Mouse (Mus musculus) cerebellum, adult 11 months (tissue): ENCODE data around the gene Jph3.

ENCODE experiments used
- DNase-seq: peaks from one replicate; pipeline ENCODE4 v3.0.0; 2022

The Jph3 gene

DNA sequence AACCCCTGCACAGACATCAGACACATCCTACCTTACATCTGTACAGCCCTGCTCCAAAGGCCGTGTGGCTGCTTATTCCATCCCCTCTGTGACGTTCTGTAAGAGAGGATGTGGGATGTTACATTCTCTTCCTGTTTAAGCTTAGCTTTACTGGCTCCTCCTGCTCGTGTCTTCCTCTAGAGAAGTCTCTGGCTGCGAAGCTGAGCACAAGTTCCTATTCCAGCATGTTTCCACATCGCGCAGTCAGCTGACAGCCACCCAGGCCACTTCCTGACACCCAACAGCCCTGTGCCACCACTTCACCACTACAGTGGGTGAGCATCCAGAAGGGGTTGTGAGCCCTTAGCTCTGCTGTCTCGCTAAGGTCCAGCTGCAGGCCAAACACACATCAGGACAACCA, 62.7 kb downstream of the Jph3 start:
- no peak for DNase-seq

DNA sequence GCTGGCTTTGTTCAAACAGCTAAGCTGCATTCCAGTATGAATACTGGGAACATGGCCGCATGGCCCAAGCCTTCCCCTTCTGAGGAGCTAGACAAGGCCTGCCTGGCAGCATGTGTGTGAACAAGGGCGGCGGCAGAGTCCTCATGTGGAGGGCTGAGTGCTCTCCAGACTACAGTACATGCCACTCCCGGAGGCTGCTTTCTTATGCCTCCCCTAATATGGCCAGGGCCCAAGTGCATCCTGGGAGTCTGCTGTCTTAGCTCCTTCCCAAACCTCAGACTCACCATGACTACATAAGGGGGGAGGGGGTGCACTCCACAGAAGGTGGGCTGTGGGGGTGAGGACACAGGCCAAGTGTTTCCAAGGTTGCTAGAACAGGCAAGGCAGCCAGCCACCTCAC, 63.2 kb downstream of the Jph3 start:
- DNase-seq, result no peak

DNA sequence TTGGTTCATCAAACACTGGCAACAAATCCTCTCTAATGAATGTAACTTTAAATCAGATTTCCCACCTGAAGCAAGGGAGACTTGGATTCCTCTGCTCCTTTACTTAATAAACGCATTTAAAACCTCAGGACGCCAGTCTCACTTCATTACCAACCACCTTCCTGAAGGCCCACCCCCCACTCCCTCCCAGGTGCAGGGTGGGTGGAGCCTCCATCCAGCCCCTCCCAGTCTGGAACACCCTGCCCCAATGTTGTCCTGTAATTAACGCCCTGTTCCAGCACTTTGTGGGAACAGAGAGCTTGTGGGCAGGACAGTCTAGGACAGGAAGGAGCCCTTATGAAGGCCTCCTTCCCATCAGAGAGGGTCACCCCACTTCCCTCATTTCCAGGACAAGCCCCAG, 64.7 kb downstream of the Jph3 start:
- DNase-seq, result no peak

DNA sequence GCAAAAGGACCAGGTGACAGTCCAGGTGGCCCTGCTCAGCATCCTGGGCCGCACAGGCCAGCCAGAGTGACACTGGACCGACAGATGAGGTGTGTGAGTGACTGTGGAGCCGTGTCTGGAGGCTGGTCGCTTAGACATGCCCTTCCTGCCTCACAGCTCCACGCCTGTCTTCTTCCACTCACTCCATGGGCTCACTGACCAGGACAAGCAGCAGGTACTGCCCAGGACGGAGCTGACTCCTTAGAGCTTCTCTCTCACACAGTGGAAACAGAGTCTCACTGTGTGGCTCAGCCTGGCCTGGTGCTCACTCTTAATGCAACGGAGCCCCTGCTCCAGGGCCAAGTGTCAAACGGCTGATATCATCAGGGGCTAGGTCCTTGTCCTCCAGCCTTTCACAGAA, 66.0 kb downstream of the Jph3 start:
- no peak for DNase-seq

DNA sequence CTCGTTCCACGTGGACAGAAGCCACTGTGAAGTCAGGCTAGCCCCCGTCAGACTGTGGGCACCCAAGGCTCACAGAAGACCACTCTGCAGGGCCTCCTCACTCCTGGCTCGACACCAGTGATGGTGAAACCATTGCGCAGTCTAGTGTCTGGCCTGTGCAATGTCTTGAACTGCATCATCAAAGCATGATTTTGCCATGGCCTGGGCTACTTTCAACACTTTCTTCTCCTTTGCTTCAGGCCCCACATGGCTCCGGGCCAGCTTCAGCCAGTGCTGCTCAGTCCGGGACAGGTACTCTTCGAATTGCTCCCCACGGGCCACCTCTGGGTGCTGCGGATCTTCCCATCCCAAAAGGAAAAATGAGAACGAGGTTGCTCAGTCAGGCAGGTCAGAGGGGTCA, 67.0 kb downstream of the Jph3 start:
- no peak for DNase-seq

DNA sequence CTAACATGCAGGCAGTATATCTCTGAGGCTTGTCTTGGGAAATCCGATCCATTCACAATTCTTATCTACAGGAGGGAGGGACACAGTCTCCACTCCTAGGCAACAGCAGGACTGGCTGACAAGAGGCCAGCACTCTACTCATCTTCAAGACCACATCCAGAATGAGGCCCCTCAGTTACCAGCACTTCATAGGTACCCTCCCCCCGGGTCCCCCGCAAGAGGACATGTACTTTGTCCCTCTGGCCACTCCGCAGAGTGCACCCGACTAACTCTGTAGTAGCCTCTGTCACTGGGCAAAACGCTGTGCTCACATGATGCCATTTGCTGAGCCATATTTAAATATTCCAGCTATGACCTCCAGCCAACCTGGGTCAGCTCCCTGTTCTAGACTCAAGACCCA, 69.0 kb downstream of the Jph3 start:
- DNase-seq, result no peak

DNA sequence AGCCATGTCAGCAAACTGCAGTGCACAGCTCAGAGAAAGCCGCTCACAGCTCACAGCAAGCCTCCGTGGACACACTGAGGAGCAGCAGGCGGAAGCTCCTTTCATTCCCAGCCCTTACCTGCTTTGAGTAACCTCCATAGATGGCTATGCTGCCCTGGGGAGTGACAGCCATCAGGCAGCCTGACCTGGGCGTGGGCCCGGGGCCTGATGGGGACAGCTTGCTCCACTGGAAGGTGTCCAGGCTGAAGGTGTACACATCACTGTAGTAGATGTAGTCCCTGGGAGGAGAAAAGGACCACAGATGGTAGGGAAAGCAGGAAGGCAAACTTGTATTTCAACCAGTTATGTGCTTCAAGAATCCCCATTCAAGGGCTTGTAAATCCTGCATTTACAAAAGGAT, 75.4 kb downstream of the Jph3 start:
- no peak for DNase-seq

DNA sequence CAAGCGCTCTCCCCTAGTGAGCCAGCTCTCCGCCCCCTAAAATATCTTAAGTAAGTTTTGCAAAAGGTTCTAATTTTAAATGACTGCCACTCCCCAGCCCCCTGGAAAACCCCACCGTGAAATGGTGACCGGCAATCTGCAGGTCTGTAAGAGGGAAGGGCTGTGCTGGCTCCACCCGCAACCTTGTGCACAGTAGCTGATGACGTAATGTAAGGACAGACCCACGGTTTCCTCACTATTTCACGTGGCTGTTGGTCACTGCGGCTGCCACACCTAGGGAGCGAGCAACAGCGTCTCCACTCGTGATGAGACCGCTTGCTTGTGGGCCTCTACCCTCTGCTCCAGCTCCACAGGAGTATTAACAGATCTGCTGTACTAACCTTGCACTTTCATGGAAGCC, 76.7 kb downstream of the Jph3 start:
- DNase-seq, result no peak

DNA sequence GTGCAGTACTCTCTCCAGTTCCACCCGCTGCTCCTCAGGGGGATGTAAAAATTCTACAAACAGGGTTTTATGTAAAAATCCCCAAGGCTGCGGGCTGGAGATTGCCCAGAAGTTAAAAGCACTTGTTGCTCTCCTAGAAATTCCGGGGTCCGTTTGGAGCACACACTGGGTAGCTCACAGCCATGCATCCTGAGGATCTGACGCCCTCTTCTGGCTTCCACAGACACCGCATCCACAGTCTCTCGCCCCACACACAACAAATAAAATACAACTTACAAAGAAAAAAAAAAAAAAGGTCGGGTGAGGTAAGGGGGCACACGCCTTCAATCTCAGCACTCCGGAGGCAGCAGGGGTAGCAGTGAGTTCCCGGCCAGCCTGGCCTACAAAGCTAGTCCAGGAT, 78.6 kb downstream of the Jph3 start:
- DNase-seq, result no peak

DNA sequence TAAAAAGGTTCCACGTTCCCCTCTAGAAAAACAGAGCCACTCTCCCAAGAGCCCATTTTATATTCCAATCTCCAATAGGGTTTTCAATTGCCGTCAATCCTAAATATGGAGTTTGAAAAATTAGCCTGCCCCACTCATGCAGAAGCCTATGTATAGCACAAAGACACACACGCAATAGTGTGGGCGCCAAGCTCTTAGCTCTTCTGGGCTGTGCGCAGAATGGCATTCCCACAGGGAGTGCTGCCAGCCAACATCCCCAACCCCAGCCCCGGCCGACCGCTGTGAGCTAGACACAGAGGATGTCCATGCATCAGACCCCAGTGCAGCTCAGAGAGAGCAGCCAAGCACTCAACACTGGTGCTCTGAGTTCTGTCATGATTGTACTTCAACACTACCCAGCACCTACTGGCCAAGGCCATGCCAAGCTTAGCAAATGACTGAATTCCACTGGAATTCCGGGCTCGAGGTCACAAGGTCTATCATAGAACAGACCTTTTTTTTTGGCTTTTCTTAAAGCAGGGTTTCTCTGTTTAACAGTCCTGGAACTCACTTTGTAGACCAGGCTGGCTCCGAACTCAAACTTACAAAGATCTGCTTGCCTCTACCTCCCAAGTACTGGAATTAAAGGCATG, 80.2 kb downstream of the Jph3 start:
- no peak for DNase-seq

DNA sequence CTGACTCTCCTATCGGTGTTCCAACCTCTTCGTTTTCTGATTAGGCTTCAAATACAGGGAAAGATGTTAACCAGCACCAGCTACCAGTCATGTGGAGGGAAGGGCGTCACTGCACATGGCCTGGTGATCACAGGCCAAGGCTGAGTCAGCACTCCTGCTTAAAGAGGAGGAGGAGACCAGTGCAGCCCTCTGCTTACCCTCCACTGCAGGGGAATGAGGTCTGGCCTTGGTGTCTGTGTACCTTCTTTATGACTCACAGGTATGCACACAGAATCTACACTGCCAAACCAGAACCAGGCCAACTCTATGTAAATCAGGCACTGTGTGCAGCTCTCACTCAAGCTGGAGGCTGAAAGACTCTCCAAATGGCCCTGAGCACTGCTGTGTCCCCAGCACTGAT, 82.1 kb downstream of the Jph3 start:
- no peak for DNase-seq

DNA sequence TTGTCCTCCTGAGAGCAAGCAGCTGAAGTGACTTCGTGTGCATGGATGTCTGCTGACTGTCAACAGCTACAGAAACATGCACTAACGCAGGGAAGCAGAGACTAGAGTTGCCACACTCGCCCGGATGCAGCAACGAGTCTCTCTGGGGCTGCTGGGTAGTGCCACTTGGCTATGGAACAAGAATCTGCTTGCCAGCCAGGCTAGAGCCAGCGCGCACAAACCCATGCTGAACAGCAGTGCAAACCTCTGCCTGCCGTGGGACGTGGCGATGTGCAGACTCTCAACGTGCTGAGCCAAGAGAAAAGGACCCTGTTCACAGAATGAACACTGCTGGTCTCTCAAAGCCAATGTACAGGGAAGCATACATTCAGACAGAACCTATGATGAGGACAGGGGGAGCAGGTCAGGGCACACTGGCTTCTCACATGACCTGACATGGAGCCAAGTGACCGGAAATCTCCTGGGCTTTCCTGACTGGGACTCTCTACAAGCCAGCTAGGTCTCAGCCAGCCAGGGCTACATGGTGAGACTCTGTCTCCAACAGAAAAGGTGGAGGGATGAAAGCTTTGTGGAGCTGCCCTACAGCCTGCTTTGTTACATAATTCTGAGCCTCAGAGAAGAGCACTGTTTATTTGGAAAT, 82.6 kb downstream of the Jph3 start:
- DNase-seq, result no peak

DNA sequence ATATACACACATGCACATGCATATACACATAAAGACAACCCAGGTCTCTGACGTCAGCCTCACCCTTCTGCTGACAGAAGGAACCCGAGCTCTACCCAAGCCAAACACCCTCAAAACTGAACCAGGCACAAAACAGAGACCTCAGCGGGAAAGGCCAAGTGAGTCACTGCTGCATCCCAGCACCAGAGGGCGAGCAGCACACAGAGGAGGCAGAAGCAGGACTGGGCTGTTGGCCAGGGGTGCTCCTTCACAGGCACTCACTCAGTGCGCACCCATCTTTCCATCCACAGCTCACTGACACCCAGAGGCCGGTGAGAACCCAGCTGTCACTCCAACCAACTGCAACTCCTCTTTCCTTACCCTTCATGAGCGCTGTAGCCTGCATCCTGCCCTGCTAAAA, 88.8 kb downstream of the Jph3 start:
- no peak for DNase-seq

DNA sequence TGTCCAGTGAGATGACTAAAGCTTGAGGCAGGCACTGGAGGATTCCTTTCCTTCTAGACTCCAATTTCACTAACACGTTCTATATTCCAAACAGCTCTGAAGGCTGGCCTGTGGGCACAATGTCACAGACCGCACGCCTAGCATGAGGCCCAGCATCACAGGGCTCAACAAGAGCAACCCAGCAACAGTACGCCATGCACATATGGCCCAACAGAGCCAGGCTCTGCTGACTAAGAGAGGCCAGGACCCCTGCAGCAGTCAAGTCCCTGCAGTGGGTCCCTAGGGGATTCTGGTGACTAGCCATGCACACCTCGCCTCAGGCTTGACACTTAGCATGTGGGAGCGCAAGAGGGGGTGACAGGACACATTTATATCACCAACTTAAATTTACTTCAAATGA, 91.4 kb downstream of the Jph3 start:
- no peak for DNase-seq

DNA sequence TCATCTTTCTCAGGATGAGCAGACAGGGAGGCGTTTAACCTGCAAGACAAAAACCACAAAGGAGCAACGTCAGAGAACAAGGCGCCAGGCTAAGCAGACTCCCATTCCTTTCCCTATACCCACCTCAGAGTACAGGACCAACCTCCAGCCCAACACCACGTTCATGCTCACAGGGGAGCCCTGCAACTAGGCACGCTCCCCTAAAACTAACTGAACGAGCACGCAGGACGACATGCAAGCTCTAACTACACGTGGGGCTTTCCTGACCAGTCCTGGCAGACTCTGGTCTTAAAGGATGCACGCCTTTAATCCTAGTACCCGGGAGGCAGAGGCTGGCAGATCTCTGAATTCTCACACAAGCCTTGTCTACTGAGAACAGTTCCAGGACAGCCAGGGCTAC, 91.9 kb downstream of the Jph3 start:
- DNase-seq, result no peak

DNA sequence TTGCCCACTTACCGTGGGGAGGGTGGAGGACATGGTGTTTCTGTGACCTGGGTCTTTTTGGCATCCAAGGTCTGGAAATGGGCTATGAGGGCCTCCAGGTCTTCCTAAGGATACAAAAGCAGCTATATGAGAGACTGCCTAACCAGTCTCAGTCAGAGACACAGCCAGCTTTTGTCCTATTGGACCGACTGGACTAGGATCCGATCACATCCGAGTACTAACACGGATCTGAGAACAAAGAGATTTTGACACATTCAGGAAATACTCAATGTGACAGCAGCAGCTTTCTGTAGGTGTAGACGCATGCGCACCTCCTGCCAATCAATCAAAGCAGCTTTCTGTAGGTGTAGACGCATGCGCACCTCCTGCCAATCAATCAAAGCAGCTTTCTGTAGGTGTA, 92.3 kb downstream of the Jph3 start:
- DNase-seq, result no peak

DNA sequence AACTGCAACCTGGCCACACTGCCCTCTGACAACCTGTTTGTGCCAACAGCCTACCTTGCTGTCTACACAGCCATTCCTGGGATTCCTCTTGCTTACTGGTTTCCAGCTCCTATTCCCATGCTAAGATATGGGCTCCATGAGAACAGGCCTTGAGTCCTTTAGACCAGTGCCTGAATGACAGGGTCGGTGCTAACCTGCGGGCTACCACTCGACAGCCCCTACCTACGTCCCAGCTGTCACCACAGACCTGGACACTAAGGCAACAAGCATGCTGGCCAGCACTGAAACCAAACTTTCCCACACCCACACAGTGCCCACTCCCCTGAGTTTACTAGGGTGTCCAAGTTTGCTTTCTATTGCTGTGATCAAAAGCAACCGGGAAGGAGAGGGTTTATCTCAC, 98.3 kb downstream of the Jph3 start:
- no peak for DNase-seq

DNA sequence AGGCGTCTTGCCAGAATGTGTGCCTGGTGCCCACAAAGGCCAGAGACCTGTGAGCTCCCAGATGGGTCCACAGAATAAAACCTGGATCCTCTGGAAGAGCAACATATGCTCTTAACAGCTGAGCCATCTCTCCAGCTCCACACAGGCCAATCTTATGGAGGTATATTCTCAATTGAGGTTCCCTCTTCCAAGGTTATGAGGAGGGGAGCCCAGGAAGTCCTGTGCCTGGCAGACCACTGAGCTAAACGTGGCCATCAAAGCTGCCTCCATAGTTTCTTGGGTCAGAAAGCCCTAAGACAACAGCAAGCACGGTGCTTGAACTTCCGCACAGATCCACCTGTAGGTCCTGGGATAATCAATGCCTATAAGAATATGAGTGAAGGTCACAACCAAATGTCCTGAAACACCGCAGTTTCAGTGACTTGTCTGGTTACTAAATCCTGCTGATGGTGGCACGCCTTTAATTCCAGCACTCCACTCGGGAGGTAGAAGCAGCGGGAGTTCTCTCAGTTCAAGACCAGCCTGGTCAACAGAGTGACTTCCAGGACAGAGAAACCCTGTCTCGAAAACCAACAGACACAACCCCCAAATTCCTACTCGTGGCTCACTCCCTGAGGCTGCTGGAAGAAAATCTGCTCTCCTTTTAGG, 99.1 kb downstream of the Jph3 start:
- DNase-seq, result no peak

DNA sequence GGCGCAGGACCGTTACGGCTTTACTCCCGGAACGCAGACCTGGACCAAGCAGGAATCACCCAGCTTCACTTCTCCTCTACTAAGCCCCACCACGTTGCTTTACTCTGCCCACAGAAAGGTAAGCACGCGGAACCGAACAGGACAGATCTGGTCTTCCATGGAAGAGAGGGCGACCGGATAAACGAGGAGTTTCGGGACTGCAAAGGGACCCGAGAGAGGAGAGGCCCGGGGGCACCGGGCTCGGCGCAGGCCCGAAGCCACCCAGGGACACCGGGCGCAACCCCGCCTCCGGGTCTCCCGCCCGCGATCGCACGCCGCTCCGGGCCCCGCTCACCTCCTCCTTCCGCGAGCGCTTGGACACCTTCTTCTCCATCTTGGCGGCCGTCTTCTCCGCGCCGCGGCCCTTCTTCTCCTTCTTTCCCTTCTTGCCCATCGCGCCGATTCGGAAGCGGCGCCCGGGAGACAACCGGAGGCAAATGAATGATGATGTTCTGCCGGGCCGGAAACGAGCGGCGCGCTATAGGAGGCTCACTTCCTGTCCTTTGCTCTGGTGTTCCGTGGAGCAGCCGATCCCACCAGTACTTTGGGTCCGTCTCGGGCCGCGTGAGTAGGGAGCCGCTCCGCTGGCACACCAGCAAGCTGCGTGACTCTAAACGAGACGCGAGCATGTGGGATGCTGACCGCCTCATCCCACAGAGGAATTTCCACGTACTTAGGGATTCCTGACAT, 99.8 kb downstream of the Jph3 start, which contains the start of gene Klhdc4:
Gene Klhdc4, minus strand, starts transcription at position 522 of the 729 bp plus-strand sequence.
- peak; percentile 86 for DNase-seq

DNA sequence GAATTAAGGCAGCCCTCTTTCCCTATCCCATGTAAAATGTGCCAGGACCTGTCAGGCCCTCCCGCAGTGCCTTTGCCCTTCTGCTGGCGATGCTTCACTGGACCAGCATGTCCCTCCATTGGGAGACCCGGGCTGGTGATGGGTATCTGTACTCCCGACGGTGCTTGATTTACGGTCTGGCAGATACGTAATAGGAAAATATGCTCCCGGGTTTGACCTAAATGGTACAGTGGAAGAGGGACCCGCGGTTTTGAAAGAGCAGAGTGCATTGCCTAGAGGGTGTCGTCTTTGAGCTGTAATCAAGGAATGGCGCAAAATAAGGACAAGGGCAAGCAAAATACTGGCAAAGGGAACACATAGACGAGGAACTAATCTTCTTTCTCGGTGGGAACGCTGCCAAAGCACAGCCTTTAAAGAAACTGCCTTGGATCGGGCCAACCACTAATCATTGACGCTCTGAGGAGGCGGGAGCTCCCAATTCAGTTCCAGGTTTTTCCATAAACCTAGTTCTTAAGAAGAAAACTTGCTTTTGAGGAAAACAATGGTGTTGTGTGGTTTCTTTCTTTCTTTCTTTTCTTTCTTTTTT, 100.4 kb downstream of the Jph3 start:
- DNase-seq, result no peak

DNA sequence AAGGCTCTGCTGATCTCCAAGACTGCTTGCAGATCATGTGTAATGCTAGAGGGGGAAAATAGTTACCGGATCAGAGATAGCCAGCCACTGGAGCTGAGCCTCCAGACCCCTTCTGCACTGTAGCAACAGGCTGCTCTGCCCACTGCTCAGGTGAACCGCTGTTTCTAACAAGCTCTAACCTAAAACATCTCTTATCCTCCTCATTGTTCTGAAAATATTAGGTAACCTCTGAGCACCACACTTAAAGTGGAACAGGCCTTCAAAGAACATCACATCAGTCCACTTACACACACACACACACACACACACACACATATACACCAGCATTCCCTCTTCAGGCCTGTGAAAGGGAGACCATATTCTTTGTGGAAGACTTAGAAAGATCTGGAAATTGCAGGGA, 102.6 kb downstream of the Jph3 start:
- DNase-seq, result no peak

DNA sequence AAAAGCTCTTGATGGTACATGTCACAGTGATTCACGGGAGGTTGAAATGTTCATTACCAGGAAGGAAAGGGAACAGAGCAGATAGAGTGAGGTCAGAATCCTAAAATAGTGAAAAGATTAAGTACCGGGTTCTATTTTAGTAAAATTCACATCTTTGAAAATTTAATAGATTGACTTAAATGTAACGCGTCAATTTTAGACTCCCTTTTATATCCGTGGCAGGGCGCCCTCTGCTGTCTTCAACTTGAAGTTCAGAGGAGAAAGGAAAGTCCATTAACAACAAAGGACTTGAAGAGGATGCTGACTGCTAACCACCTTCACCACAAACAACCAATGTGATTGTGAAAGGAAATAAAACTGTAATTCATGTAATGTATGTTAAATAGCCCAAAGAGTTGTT, 103.1 kb downstream of the Jph3 start:
- DNase-seq, result peak; percentile 73

DNA sequence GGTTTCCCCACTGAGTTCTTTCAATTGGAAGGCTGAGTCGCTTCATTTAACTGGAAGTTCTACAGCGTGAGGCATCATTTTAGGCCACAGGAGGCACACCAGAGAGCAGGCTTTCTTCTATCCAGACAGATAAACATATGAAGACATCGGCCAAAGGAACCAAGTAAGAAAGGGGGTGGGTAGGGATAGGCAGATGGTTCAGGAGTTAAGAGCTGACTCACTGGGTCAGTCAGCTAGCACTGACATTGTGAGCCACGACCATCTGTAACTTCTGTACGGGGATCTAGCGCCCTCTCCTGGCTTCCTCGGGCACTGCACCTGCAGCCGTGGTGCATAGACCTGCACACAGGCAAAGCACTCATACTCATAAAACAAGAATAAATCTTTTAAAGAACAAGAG, 111.8 kb downstream of the Jph3 start:
- peak; percentile 83 for DNase-seq
